Mouse (Mus musculus): Measurements from ENCODE around the gene Lnpk.

DNA sequence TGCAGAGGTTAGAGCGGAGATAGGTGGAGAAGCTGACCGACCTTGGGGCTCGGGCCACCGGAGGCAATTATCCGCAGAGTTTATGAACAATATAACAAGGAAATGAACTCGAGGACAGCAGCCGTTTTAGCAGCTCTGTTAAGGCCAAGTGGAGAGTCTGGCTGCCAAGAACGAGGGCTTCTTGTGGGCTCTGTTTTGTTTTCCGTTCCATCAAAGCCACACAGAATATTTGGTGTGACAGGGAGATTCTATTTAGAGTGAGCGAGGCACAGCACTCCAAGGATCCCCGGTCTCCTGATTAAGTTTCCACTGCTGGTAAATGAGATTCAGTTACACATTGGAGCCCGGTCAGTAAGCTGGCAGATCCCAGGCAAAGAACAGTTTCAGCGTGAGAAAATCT, 87.8 kb downstream of the Lnpk start:
- TF ChIP-seq EP300 (IDR thresholded peaks at IDR 0.05; ENCODE audit: low read depth), result no peak
- no peak for TF ChIP-seq CTCF (IDR thresholded peaks at IDR 0.05; ENCODE audit: low read depth)

All from liver, embryonic 14.5 days (tissue).